Mouse (Mus musculus): ENCODE data around the gene Slc10a2. TPM values are rescaled to one million over a fixed set of nuclear protein-coding genes. Genes with fewer than 3 reads are reported as not detected.

Gene Slc10a2
- total and polyA plus RNA-seq, 3 experiments = not detected

- H3K9me3 ChIP-seq (replicated peaks; ENCODE audit: insufficient read depth, low read length) = no peaks in the 10 kb centered on the region
- H3K4me1 ChIP-seq (ENCODE audit: control insufficient read depth in 1 of 2, insufficient read depth in 2 of 2, low read length in 2 of 2) = no peaks in the 10 kb centered on the region
- no peak overlapping the region for H3K27ac ChIP-seq (ENCODE audit: control insufficient read depth, low read depth, low read length)
- H3K27me3 ChIP-seq (ENCODE audit: control insufficient read depth in 1 of 2, insufficient read depth in 2 of 2, low read length in 2 of 2) = no peaks in the 10 kb centered on the region
- no peak for DNase-seq (ENCODE audit: low read depth, low spot score)
- H3K9ac ChIP-seq (ENCODE audit: control insufficient read depth, low read depth, low read length, poor library complexity, severe bottlenecking) = no peak overlapping the region
- no peak for TF ChIP-seq EP300 (IDR thresholded peaks at IDR 0.05; ENCODE audit: low read depth in 1 of 2, low read length in 2 of 2)
- H3K79me2 ChIP-seq (ENCODE audit: control insufficient read depth, insufficient read depth, low read length, poor library complexity) = no peaks in the 10 kb centered on the region
- no peaks in the 10 kb centered on the region for H3K36me3 ChIP-seq (ENCODE audit: control insufficient read depth in 1 of 2, insufficient read depth in 2 of 2, low read length in 2 of 2)
- H3K4me3 ChIP-seq (ENCODE audit: control insufficient read depth in 1 of 2, insufficient read depth in 1 of 2, low read depth in 2 of 2, low read length in 2 of 2) = no peak overlapping the region
These were observed 66.2 kb downstream of the Slc10a2 start for GRCm38 (mm10) chr8:5038811-5039561.

Data from MEL (cell line).